Mouse (Mus musculus): ENCODE results near the gene Elmo3.

The Elmo3 gene

DNA sequence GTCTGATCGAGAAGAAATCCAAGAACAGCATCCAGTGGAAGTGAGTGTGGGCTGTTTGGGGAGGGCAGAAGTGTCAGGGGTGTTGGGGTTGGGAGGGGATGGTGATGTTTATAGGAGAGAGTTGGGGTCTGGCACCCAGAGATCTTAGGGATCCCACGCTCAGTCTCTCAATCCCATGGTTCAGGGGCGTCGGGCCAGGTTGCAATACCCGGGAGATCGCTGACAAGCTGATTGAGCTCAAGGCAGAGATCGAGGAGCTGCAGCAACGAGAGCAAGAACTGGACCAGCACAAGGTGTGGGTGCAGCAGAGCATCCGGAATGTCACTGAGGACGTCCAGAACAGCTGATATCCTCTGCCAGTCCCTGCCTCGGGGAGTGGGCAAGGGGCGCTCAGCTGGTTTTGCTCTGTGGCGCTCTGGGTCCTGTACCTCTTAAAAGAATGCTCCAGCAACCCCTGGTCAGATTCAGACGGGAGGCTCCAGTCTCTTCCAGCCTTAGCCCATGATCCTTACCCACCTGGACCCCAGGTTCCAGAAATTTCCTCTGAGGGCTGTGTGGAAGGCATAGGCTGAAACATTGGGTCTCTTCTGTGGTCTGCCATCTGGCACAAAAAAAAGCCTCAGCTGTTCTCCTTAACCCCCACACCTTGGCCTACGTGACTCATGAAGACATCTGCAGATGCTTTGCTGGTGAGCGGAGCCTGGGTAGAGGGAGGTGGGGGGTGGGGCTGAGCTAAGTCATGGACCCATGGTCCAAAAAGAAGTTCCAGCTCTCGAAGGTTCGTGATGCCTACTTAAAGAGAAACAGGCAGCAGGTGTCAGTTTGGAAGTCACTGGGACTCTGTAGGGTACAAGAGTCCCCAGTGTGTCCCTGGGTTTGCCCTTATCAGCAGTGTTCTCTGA, 6.8 kb upstream of the Elmo3 start:
- no peak for DNase-seq

DNA sequence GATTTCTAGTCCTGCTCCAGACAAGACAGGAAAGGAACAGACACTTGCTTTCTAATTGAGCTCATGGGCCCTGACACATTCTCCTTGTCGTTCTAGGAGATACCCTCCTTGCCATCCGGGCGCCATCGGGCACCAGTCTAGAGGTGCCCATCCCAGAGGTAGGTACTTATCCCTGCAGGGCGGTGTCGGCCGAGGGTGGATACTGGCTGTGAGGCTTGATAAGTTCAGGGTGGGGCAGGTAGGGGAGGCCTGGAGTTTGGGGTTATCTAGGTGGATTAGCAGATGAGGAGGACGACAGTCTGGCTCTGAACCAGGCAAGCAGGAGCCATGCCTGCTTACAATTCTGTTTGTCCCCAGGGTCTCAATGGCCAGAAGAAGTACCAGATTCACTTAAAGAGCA, 5.4 kb upstream of the Elmo3 start:
- no peak for DNase-seq

DNA sequence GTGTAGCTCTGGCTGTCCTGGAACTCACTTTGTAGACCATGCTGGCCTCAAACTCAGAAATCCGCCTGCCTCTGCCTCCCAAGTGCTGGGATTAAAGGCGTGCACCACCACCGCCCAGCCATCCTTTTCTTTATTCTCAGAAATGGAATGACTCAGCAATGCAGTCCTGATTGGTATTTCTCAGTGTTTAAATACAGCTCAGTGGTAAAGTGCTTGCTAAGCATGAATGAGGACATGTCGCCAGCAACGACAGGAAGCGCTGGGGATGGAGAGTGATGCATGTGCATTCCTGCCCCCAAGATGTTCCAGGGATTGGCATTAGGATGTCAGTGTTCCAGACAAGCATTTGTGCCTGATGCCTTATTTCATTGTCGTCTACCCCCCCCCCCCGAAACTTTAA, 2.0 kb upstream of the Elmo3 start:
- DNase-seq: no peak

GRCm38 (mm10) chr8:105303874-105304273, 1.5 kb upstream of the Elmo3 start:
- no peak for DNase-seq

DNA sequence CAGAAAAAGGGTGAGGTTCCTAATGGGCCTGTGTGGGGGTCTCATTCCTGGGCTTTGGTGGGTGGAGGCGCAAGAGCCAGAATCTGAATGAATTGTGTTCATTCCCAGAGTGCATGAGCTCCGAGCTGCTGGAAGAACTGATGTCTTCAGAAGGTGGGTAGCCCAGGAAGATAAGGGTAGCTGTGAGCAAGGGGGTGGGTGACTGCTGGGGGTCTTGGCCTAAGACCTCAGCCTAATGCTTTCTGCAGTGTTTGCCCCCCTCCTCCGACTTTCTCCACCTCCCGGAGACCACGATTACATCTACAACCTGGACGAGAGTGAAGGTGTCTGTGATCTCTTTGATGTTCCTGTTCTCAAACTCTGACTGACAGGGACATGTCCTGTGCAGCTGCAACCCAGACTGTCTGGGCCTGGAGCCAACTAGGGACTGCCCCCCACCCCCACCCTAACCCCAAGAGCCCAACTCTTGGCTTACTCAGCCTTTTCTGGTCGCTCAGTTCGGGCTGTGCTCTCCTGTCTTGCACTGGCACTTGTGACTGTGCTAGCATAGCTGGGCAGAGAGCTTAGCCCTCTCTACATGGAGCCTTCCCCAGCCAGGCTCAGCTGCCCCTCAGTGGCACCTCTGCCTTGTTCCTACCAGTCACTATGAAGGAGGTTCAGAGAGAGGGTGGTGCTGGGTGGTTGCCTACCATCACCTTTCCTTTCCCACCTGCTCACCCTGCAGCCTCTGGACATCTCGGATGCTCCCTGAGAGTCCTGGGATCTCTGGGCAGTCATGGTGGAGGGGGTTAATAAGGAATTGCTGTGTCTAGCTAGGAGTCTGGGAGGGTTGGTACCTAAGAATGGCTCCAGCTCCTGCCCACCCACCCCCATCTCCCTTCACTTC, 833 bp upstream of the Elmo3 start:
- no peak for DNase-seq

GRCm38 (mm10) chr8:105306146-105306691, 818 bp downstream of the Elmo3 start:
- DNase-seq: no peak

- DNase-seq: no peak
Observed at GRCm38 (mm10) chr8:105307670-105308069, 2.3 kb downstream of the Elmo3 start.

- no peak for DNase-seq
Observed at GRCm38 (mm10) chr8:105308428-105308827, 3.0 kb downstream of the Elmo3 start.

- DNase-seq: no peak
Observed at GRCm38 (mm10) chr8:105309142-105309847, 3.9 kb downstream of the Elmo3 start.

DNA sequence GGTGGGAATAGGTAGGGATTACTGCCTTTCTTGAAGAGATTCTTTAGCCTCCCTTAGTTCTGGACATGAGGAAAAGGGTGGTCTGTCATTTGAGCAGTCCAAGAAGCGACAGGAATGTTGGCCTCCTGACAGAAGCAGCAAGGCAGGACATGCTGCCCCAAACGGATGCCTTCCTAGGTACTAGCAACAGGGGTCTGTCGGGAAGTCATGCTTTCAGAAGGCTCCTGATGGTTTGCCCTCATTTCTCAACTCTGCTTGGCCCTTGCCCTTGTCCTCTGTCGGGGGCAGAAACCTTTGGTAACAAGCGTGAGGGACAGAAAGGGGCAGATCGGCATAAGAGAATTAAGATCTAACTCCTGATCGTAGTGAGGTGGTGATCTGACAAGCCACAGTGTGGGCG, 4.7 kb downstream of the Elmo3 start:
- DNase-seq: no peak

DNA sequence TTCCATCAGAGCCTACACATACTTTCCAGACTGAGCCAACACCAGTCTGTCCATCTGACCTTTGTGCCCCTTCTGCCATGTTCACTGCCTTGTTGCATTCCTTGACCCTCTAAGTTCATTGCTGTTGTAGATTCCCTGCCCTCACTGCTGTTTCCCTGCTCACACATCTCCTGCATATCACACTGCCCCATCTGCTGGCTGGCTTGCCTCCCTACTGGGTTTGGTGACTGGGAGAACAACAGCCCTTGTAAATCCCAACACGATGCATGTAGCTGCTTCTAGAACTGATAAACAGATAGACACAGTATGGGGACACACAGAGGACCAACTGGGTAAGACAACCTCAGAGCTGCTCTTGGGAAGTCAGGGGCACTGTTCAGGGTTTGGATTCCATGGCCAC, 6.3 kb downstream of the Elmo3 start:
- no peak for DNase-seq

GRCm38 (mm10) chr8:105312891-105313481, 7.6 kb downstream of the Elmo3 start:
- DNase-seq: no peak

GRCm38 (mm10) chr8:105313622-105314402, 8.4 kb downstream of the Elmo3 start:
- peak; percentile 28 for DNase-seq

DNA sequence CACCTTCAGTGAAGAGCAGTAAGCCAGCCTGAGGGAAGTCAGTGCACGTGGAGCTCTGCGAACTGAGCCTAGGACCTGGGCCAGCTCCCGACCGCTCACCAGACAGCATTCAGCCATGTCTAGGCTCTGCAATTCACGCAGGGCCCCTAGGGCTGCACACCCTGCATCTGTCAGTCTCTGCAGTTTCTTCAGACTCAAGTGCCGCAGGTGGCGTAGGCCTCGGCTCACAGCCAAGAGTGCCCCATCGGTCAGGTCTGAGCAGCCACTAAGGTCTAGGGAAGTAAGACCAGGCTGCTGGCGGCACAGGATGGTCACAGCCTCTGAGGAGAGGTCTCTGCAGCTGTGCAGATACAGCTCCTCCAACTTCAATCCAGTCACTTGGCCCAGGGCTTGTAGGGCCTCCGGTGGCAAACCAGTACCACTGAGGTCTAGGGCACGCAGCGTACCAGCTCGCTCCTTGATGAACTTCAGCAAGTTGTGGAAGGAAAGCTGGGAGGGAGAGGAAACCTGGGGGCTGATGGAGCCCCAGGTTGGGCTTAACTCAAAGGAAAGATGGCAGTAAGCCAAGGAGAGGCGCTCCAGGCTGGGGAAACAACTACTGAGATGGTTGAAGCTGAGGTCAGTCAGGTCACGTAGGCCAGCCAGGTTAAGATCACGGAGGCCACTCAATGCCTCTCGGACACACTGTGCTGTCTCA, 9.8 kb downstream of the Elmo3 start:
- DNase-seq: no peak

DNA sequence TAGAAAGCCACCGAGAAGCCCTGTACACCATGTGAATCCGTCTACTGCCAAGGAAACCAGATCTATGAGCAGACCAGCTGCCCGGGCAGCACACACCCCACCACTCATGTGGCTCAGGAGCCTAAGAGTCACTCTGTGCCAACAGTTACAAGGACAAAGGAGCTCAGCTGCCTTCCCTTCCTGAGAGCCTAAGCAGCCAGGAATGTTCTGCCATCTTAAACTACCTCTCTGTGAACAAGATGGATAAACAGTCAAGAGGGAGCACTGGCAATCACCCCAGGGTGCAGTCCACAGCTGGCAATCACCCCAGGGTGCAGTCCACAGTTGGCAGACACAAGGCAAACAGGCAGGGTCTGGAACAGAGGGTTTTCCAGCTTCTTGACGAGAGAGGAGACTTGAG, 12.5 kb downstream of the Elmo3 start:
- no peak for DNase-seq

DNA sequence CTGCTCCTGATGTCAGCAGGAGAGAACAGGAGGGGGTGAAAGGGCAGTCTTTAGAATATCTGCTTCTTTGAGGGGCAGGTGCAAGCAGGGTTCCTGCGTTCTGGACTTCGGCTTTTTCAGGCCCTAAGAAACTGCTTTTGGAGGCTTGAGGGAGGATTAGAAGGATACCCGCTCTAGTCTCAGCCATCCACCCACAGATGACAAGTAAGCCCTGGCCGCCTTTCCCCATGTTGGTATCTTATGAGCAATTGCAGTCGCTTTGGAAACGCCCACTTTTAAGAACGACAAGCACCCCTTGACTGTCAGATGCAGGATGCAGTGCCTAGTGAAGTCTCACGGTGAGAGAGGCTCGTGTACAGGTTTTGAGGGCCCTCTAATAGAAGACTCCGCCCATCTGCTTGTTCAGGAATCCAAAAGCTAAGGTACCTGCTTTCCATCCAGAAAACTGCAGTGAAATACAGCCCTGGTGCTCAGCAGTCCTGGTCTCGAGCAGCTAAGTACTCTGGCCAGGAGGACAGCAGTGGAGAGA, 13.3 kb downstream of the Elmo3 start:
- DNase-seq: no peak

- DNase-seq: no peak
Observed at GRCm38 (mm10) chr8:105323183-105323582, 17.8 kb downstream of the Elmo3 start.

DNA sequence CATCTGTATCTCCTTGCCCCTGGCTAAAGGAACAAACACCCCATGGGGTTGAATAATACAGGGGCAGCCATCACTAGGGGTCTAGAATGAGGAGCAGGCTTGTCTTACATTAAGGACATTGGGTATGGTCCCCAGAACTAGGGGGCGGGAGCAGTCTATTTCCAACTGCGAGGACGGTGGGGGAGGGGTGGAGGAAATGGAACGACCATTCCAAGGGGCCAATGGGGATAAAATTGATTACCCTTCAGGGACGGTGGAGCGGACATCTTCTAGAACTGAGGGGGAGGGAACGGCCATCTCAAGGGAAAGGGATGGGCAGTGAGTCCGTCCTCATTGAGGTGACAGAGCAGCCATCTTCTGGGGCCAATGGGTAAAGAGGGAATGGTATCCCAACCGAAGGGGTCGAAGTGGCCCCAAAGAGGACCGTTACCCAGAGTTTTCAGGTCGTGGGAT, 20.3 kb downstream of the Elmo3 start:
- peak; percentile 59 for DNase-seq

- DNase-seq: peak; percentile 98
Observed at GRCm38 (mm10) chr8:105326141-105326672, 20.8 kb downstream of the Elmo3 start, which contains the start of the genes Lrrc29 and Tmem208. TSS of gene Lrrc29 (minus strand) at chr8:105326278. TSS of gene Tmem208 (plus strand) at chr8:105326354.

DNA sequence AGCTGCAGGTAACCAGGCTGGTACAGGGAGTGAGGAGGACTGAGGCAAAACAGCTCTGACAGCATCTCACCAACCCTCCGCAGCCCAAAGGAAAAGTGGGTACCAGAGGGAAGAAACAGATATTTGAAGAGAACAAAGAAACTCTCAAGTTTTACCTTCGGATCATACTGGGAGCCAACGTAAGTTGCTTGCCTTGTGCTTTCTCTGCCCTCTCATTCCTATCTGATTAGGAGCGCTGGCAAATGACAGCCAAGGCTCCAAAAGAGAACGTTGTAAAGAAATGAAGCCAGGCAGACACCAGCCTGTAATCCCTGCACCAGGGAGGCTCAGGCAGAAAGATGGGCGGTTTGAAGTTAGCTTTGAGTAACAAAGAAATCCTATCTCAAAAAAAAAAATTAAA, 21.6 kb downstream of the Elmo3 start:
- no peak for DNase-seq

All from embryo, embryonic 11 days (tissue).